Mouse (Mus musculus) cerebellum, adult 8-10 months (tissue): ENCODE results near the gene Speer4d.
"Not testable (repeated sequence)": the region's sequence is repeated elsewhere in the genome, so short reads cannot be mapped to it uniquely, and the experiment has no call there.

Experiments
- DNase-seq: peaks from one replicate; pipeline ENCODE4 v3.0.0; 2022

Speer4d gene

GRCm38 (mm10) chr5:15618764-15619163 lies at the start of gene Speer4d:
Gene Speer4d (plus strand): TSS chr5:15619064.
- not testable (repeated sequence) for DNase-seq

- not testable (repeated sequence) for DNase-seq
These were observed 45.1 kb upstream of the Speer4d start for GRCm38 (mm10) chr5:15573735-15574134.

- DNase-seq = not testable (repeated sequence)
These were observed 41.8 kb upstream of the Speer4d start, which contains the start of gene Gm21083 for GRCm38 (mm10) chr5:15577033-15577432. Gene Gm21083 (plus strand): TSS chr5:15577333.

- peak; percentile 1 for DNase-seq
These were observed 32.5 kb upstream of the Speer4d start for GRCm38 (mm10) chr5:15586351-15586750.

GRCm38 (mm10) chr5:15588291-15588690 lies 30.6 kb upstream of the Speer4d start:
- not testable (repeated sequence) for DNase-seq

- not testable (repeated sequence) for DNase-seq
These were observed 28.2 kb upstream of the Speer4d start for GRCm38 (mm10) chr5:15590635-15591034.

- DNase-seq = not testable (repeated sequence)
These were observed 27.3 kb upstream of the Speer4d start for GRCm38 (mm10) chr5:15591577-15591976.

- not testable (repeated sequence) for DNase-seq
These were observed 20.0 kb upstream of the Speer4d start for GRCm38 (mm10) chr5:15598831-15599230.

- not testable (repeated sequence) for DNase-seq
These were observed 18.5 kb upstream of the Speer4d start for GRCm38 (mm10) chr5:15600342-15600741.

GRCm38 (mm10) chr5:15601481-15601880 lies 17.4 kb upstream of the Speer4d start:
- DNase-seq = not testable (repeated sequence)

GRCm38 (mm10) chr5:15601960-15602359 lies 16.9 kb upstream of the Speer4d start:
- DNase-seq = not testable (repeated sequence)

- not testable (repeated sequence) for DNase-seq
These were observed 16.4 kb upstream of the Speer4d start for GRCm38 (mm10) chr5:15602424-15602947.

GRCm38 (mm10) chr5:15603008-15603407 lies 15.9 kb upstream of the Speer4d start:
- not testable (repeated sequence) for DNase-seq

- DNase-seq = not testable (repeated sequence)
These were observed 15.3 kb upstream of the Speer4d start for GRCm38 (mm10) chr5:15603585-15603984.

- not testable (repeated sequence) for DNase-seq
These were observed 12.2 kb upstream of the Speer4d start for GRCm38 (mm10) chr5:15606677-15607076.

- not testable (repeated sequence) for DNase-seq
These were observed 8.2 kb upstream of the Speer4d start for GRCm38 (mm10) chr5:15610695-15611094.

- not testable (repeated sequence) for DNase-seq
These were observed 2.7 kb upstream of the Speer4d start for GRCm38 (mm10) chr5:15616195-15616594.

- DNase-seq = not testable (repeated sequence)
These were observed 9.3 kb downstream of the Speer4d start for GRCm38 (mm10) chr5:15628136-15628535.

- not testable (repeated sequence) for DNase-seq
These were observed 11.2 kb downstream of the Speer4d start for GRCm38 (mm10) chr5:15630068-15630467.

GRCm38 (mm10) chr5:15637637-15638036 lies 18.8 kb downstream of the Speer4d start:
- DNase-seq = not testable (repeated sequence)

GRCm38 (mm10) chr5:15645707-15646106 lies 26.8 kb downstream of the Speer4d start:
- DNase-seq = not testable (repeated sequence)

GRCm38 (mm10) chr5:15652334-15652733 lies 33.5 kb downstream of the Speer4d start:
- not testable (repeated sequence) for DNase-seq

- DNase-seq = not testable (repeated sequence)
These were observed 38.1 kb downstream of the Speer4d start, which contains the start of gene 4930572O03Rik for GRCm38 (mm10) chr5:15656959-15657358. Gene 4930572O03Rik (minus strand): TSS chr5:15657059.

GRCm38 (mm10) chr5:15663847-15664246 lies 45.0 kb downstream of the Speer4d start:
- DNase-seq = not testable (repeated sequence)

GRCm38 (mm10) chr5:15670789-15671188 lies 51.9 kb downstream of the Speer4d start:
- DNase-seq = not testable (repeated sequence)
